Mouse (Mus musculus) limb, embryonic 12.5 days (tissue): ENCODE results near the gene Dthd1. TPM values are rescaled to one million over a fixed set of nuclear protein-coding genes. Genes with fewer than 3 reads are reported as not detected.

ENCODE experiments used
- ATAC-seq: fragments of 200-750 bp; cut with Nextera tagmentation; 2 replicates; pipeline ENCODE4 v1.8.0; 2017; ENCODE audit warnings: low read depth, moderate TSS enrichment; ENCODE audit not compliant: insufficient number of reproducible peaks, insufficient read depth, low FRiP score, low TSS enrichment
- H3K27ac ChIP-seq: fragments of 300-500 bp; sonication (generic); 2 replicates; pipeline ENCODE4 v1.5.1; 2016; ENCODE audit warnings: mild to moderate bottlenecking, moderate library complexity
- H3K27me3 ChIP-seq: fragments of 300-500 bp; sonication (generic); 2 replicates; pipeline ENCODE4 v1.6.1; 2016; ENCODE audit warnings: mild to moderate bottlenecking, moderate library complexity
- H3K36me3 ChIP-seq: fragments of 300-500 bp; sonication (generic); 2 replicates; pipeline ENCODE4 v1.6.1; 2016; ENCODE audit warnings: mild to moderate bottlenecking, moderate library complexity
- H3K4me1 ChIP-seq: fragments of 300-500 bp; sonication (generic); replicated peaks from 2 replicates; pipeline ENCODE4 v1.6.1; 2016
- H3K4me2 ChIP-seq: fragments of 300-500 bp; sonication (generic); 2 replicates; pipeline ENCODE4 v1.6.1; 2016; ENCODE audit warnings: mild to moderate bottlenecking, moderate library complexity
- H3K4me3 ChIP-seq: fragments of 300-500 bp; sonication (generic); replicated peaks from 2 replicates; pipeline ENCODE4 v1.5.1; 2016; ENCODE audit warnings: mild to moderate bottlenecking
- H3K9ac ChIP-seq: fragments of 300-500 bp; sonication (generic); replicated peaks from 2 replicates; pipeline ENCODE4 v1.6.1; 2016; ENCODE audit warnings: mild to moderate bottlenecking, moderate library complexity
- H3K9me3 ChIP-seq: fragments of 300-500 bp; sonication (generic); 2 replicates; pipeline ENCODE4 v1.6.1; 2016; ENCODE audit warnings: mild to moderate bottlenecking, moderate library complexity
- WGBS: fragments of 180-500 bp; shearing (Covaris S2); methylation state at CpG from one replicate; pipeline ENCODE4 v1.1.7; 2016; 5-methylcytosine and 5-hydroxymethylcytosine counted together
- polyA plus RNA-seq: library from polyadenylated mRNA; unstranded; fragments of >200 nt; fragmentation: Nextera tagmentation; extraction: Ambion mirVana; gene quantifications from 2 replicates; pipeline ENCODE4 v1.2.1, GENCODE M21; 2016

Gene Dthd1
- polyA plus RNA-seq: not detected in 2 replicates

DNA sequence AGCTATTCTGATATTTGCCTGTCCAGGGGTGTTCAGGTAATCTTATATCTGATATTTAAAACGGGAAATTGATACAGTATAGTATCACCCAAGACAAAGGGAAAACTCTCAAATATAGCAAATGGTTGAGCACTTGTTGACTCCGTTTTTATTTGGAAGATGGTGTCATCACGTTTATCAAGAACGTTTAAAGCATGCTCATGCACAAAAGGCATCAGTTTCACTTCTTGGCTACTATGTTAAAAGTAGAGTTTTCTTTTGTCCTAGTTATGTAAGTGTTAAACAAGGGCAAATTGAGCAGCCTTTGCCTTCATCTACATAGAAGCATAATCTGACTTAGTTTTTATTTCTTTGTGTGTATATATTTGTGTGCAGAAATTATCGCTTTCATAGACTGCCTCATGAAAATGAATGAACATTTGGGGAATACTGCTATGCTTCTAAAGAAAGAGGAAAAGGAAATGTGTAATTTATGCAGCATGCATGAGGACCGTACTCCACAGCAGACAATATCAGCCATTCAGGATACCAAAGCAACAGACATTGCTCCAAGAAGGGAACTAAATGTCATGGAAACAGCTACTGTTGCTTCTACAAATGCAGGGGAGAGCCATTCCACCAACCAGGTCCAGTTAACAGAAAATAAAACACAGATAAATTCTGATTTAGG is at the start of gene Dthd1:
Gene Dthd1 (plus strand): TSS at position 422 of the 670 bp plus-strand sequence.
- Histone ChIP-seq H3K27me3 (no peaks in the 10 kb centered on the region), H3K9ac (no peak within 1 kb of the TSS), H3K9me3 (0 out of 2 replicates have a peak, but pooled peaks cover 4% of the 10 kb centered on the region), H3K4me2 (no peak within 1 kb of the TSS), H3K4me3 (no peak within 1 kb of the TSS), H3K4me1 (no peaks in the 10 kb centered on the region), H3K27ac (no peak within 1 kb of the TSS), H3K36me3 (no peaks in the 10 kb centered on the region)
- no peak for ATAC-seq
- 86% methylated on average over 6 of the region's 6 CpGs for WGBS

- no peak overlapping the region for H3K4me3 ChIP-seq
- no peak overlapping the region for H3K9ac ChIP-seq
- no peaks in the 10 kb centered on the region for H3K36me3 ChIP-seq
- no peak for ATAC-seq
- H3K9me3 ChIP-seq: no peaks in the 10 kb centered on the region
- H3K27ac ChIP-seq: no peak overlapping the region
- H3K4me2 ChIP-seq: no peak overlapping the region
- H3K4me1 ChIP-seq: no peaks in the 10 kb centered on the region
- peaks cover 21% of the 10 kb centered on the region for H3K27me3 ChIP-seq
- WGBS: 68% methylated on average over 5 of the region's 5 CpGs
Measured at GRCm38 (mm10) chr5:62764161-62764560, 49.5 kb upstream of the Dthd1 start.

DNA sequence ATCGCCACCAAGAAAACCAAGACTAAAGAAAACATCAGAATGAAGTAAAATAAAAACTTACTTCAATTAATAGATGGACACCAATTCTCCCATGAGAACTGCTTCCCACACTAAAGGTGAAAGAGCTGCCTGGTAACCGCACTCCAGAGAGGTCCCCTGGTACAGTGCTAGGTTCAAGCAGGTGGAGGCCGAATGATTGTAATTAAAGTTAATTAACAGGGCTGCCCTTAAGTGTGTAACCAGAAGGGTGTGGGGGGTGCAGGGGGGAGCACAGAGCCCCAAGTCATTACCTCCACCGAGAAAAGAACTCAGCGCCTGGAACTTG is 48.2 kb upstream of the Dthd1 start:
- WGBS: 15% methylated on average over 5 of the region's 5 CpGs
- Histone ChIP-seq H3K36me3 (no peaks in the 10 kb centered on the region), H3K4me1 (no peaks in the 10 kb centered on the region), H3K4me2 (peak overlapping the region; percentile 85), H3K9ac (peak overlapping the region; percentile 65), H3K4me3 (peak overlapping the region; percentile 67), H3K9me3 (no peaks in the 10 kb centered on the region), H3K27ac (no peak overlapping the region), H3K27me3 (peaks cover 21% of the 10 kb centered on the region)
- peak; percentile 70; the same call in 1 of the 2 replicates for ATAC-seq

GRCm38 (mm10) chr5:62765784-62766701 is 47.6 kb upstream of the Dthd1 start, which contains the start of gene Arap2:
TSS of gene Arap2 (minus strand) at chr5:62766159.
- Histone ChIP-seq H3K36me3 (no peaks in the 10 kb centered on the region), H3K9me3 (no peaks in the 10 kb centered on the region), H3K4me1 (no peaks in the 10 kb centered on the region), H3K4me3 (peak within 1 kb of the TSS; percentile 67), H3K9ac (peak within 1 kb of the TSS; percentile 65), H3K4me2 (peak within 1 kb of the TSS; percentile 85), H3K27ac (no peak within 1 kb of the TSS), H3K27me3 (peaks cover 21% of the 10 kb centered on the region)
- under 1% methylated on average over 79 of the region's 106 CpGs for WGBS
- ATAC-seq: peak; percentile 72

- ATAC-seq: no peak
- no peak overlapping the region for H3K27ac ChIP-seq
- 83% methylated on average over 11 of the region's 11 CpGs for WGBS
Measured at GRCm38 (mm10) chr5:62771775-62772599, 41.6 kb upstream of the Dthd1 start.

GRCm38 (mm10) chr5:62777804-62778203 is 35.8 kb upstream of the Dthd1 start:
- Histone ChIP-seq H3K4me1 (no peaks in the 10 kb centered on the region), H3K4me2 (no peak overlapping the region), H3K9me3 (no peaks in the 10 kb centered on the region), H3K4me3 (no peak overlapping the region), H3K9ac (no peak overlapping the region), H3K36me3 (no peaks in the 10 kb centered on the region), H3K27me3 (no peaks in the 10 kb centered on the region), H3K27ac (no peak overlapping the region)
- no peak for ATAC-seq
- WGBS: 92% methylated on average over 8 of the region's 8 CpGs

More at GRCm38 (mm10) chr5:62771775-62772599, 41.6 kb upstream of the Dthd1 start:
- Histone ChIP-seq H3K9me3 (no peaks in the 10 kb centered on the region), H3K4me1 (no peaks in the 10 kb centered on the region), H3K9ac (no peak overlapping the region), H3K36me3 (no peaks in the 10 kb centered on the region), H3K4me3 (no peak overlapping the region), H3K4me2 (no peak overlapping the region), H3K27me3 (peaks cover 7% of the 10 kb centered on the region)

- Histone ChIP-seq H3K27ac (no peak overlapping the region), H3K9ac (no peak overlapping the region), H3K4me3 (no peak overlapping the region), H3K9me3 (no peaks in the 10 kb centered on the region), H3K4me2 (no peak overlapping the region), H3K27me3 (no peaks in the 10 kb centered on the region), H3K4me1 (no peaks in the 10 kb centered on the region), H3K36me3 (no peaks in the 10 kb centered on the region)
- no peak for ATAC-seq
- 77% methylated on average over 5 of the region's 5 CpGs for WGBS
Measured at GRCm38 (mm10) chr5:62778682-62779081, 34.9 kb upstream of the Dthd1 start.

- H3K9ac ChIP-seq: no peak overlapping the region
- no peak for ATAC-seq
- no peak overlapping the region for H3K27ac ChIP-seq
- H3K4me3 ChIP-seq: no peak overlapping the region
- no peaks in the 10 kb centered on the region for H3K36me3 ChIP-seq
- H3K4me1 ChIP-seq: no peaks in the 10 kb centered on the region
- H3K4me2 ChIP-seq: no peak overlapping the region
- H3K9me3 ChIP-seq: no peaks in the 10 kb centered on the region
- no peaks in the 10 kb centered on the region for H3K27me3 ChIP-seq
- 81% methylated on average over 3 of the region's 3 CpGs for WGBS
Measured at GRCm38 (mm10) chr5:62786809-62787208, 26.8 kb upstream of the Dthd1 start.

DNA sequence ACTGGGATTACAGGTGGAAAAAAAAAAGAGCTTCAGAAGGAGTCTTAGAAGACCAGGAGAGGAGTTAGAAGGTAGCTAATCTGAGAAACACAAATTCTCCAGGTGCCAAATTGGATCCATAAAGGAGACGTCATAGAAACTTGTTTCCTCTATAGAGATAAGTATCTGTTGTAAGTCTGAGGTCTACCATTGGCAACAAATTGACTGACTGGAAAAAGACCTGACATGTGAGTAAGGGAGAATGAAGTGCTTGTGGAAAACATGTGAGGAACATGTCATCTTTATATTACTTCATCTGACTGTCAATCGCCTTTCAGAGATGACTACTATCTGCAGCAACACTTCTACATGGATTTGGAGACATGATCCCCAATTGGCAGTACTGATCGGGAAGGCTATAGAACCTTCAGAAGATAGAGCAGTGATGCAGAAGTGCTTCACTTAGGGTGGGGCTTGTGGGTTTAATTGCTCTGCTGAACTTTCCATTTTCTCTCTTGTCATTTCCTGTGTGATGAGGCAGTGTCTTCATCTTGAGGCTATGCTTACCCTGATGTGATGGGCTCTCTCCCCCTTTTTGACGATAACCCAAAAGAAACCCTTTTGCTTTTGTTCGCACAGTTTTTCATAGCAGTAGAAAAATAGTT is 22.6 kb upstream of the Dthd1 start:
- no peaks in the 10 kb centered on the region for H3K27me3 ChIP-seq
- no peak overlapping the region for H3K9ac ChIP-seq
- H3K4me3 ChIP-seq: no peak overlapping the region
- no peak overlapping the region for H3K4me2 ChIP-seq
- no peak overlapping the region for H3K27ac ChIP-seq
- H3K4me1 ChIP-seq: no peaks in the 10 kb centered on the region
- WGBS: 88% methylated on average over 5 of the region's 5 CpGs
- ATAC-seq: no peak
- H3K36me3 ChIP-seq: no peaks in the 10 kb centered on the region
- no peaks in the 10 kb centered on the region for H3K9me3 ChIP-seq

DNA sequence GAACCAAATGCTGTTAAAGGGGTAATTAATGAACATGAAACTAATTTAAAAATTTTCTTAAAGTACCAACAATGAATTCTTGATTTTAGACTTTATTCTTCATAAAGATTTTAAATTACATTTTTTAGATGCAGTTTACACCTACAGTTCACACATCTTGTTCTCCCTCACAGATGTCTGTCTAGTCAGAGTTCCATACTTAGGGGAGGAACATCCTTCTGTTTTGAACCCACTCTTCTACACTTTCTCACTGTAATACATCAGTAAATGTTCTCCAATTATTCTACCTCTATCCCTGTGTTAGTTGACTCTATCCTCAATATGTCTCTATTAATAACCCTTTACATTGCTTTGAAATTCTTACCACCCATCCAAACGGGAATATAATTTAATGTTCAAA is 20.8 kb upstream of the Dthd1 start:
- Histone ChIP-seq H3K4me2 (no peak overlapping the region), H3K27me3 (no peaks in the 10 kb centered on the region), H3K9ac (no peak overlapping the region), H3K36me3 (no peaks in the 10 kb centered on the region), H3K9me3 (no peaks in the 10 kb centered on the region), H3K4me1 (no peaks in the 10 kb centered on the region), H3K27ac (no peak overlapping the region), H3K4me3 (no peak overlapping the region)
- no peak for ATAC-seq
- 74% methylated on average over 1 of the region's 1 CpGs for WGBS
